Mouse (Mus musculus) midbrain, embryonic 10.5 days (tissue): ENCODE results near the gene Gm49450. TPM values are rescaled to one million over a fixed set of nuclear protein-coding genes. Genes with fewer than 3 reads are reported as not detected.

Experiments
- polyA plus RNA-seq: library from polyadenylated mRNA; unstranded; fragments of >200 nt; fragmentation: Nextera tagmentation; extraction: Ambion mirVana; gene quantifications from 2 replicates; pipeline ENCODE4 v1.2.1, GENCODE M21; 2016

Gene Gm49450
- polyA plus RNA-seq, 1 experiment from 2014 or later = not detected

Other genes with a start within 250 kb of the Gm49450 start
- gene Ccdc65, start 245.3 kb downstream of the Gm49450 start, polyA plus RNA-seq = 1.3 and 1.5 TPM in 2 replicates
- gene Fkbp11, start 225.4 kb downstream of the Gm49450 start, polyA plus RNA-seq = 15.2 and 16.4 TPM in 2 replicates
- gene Arf3, start 190.3 kb downstream of the Gm49450 start, polyA plus RNA-seq = 41.2 and 43.2 TPM in 2 replicates
- 0.14 and 0.24 TPM in 2 replicates for gene Wnt10b, start 175.4 kb downstream of the Gm49450 start, polyA plus RNA-seq
- 22.0 and 24.0 TPM in 2 replicates for gene Wnt1, start 163.7 kb downstream of the Gm49450 start, polyA plus RNA-seq
- 0.54 and 0.82 TPM in 2 replicates for gene Ddn, start 144.1 kb downstream of the Gm49450 start, polyA plus RNA-seq
- gene Prkag1, start 122.0 kb downstream of the Gm49450 start, polyA plus RNA-seq = 90.4 and 94.9 TPM in 2 replicates
- 9.1 and 10.1 TPM in 2 replicates for gene Kmt2d, start 82.3 kb downstream of the Gm49450 start, polyA plus RNA-seq
- gene Rhebl1, start 59.0 kb downstream of the Gm49450 start, polyA plus RNA-seq = 19.3 and 23.9 TPM in 2 replicates
- gene Dhh, start 55.0 kb downstream of the Gm49450 start, polyA plus RNA-seq = 0.27 and 0.58 TPM in 2 replicates
- 24.7 and 28.6 TPM in 2 replicates for gene Lmbr1l, start 35.3 kb downstream of the Gm49450 start, polyA plus RNA-seq
- gene Tuba1b, start 19.0 kb downstream of the Gm49450 start, polyA plus RNA-seq = 2,448 and 2,588 TPM in 2 replicates
- gene Tuba1a, start 152 bp upstream of the Gm49450 start, polyA plus RNA-seq = 4,467 and 6,520 TPM in 2 replicates
- 118 and 129 TPM in 2 replicates for gene Tuba1c, start 76.3 kb upstream of the Gm49450 start, polyA plus RNA-seq
- 3.3 and 4.2 TPM in 2 replicates for gene Prph, start 101.6 kb upstream of the Gm49450 start, polyA plus RNA-seq
- 47.5 and 50.2 TPM in 2 replicates for gene Troap, start 121.0 kb upstream of the Gm49450 start, polyA plus RNA-seq
- gene C1ql4, start 134.3 kb upstream of the Gm49450 start, polyA plus RNA-seq = 0.21 and 2.3 TPM in 2 replicates
- 0.99 and 1.3 TPM in 2 replicates for gene Dnajc22, start 139.6 kb upstream of the Gm49450 start, polyA plus RNA-seq
- 55.3 and 57.1 TPM in 2 replicates for gene Spats2, start 172.4 kb upstream of the Gm49450 start, polyA plus RNA-seq